10 mouse cellular contexts compared by ENCODE assay signal in the genomic region with DNA sequence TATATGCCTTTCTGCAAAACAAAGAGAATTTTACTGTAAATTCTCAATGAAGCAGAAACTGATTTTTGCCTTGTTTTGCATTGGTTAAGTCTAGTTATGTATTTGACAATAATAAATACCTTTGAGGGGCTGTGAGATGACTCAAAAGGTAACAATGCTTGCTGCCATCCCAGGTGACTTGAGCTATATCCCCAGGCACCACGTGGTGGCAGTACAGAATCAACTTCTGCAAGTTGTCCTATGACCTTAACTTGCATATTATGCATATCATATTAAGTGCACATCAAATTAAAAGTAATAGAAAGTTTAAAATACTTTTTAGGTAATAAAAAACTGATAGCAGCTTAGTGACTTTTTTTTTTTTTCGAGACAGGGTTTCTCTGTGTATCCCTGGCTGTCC. TPM values are rescaled to one million over a fixed set of nuclear protein-coding genes. Genes with fewer than 3 reads are reported as not detected.
DNase-seq lines count a peak whose midpoint lies in the region; ATAC-seq lines count a peak whose summit lies in the region.
"Had no signal": no experiment of that assay in that cellular context is flagged by ENCODE, and none has a peak within 500 bp of the region (broad histone marks: within the 10 kb centered on the region; RNA-seq: fewer than 3 reads in every experiment).

No protein-coding gene starts in this region.

- H3K4me2 ChIP-seq in kidney, embryonic 16.5 days (replicated peaks; ENCODE audit: low read depth, low read length), result no peak overlapping the region

- no peaks in the 10 kb centered on the region for H3K4me1 ChIP-seq in kidney, embryonic 16.5 days (ENCODE audit: insufficient read depth, low read length)

- no peak overlapping the region for H3K27ac ChIP-seq in kidney, embryonic 16.5 days (ENCODE audit: low read length)

- no peaks in the 10 kb centered on the region for H3K9me3 ChIP-seq in kidney, embryonic 16.5 days (ENCODE audit: low read length)

- H3K27me3 ChIP-seq in kidney, embryonic 16.5 days (ENCODE audit: insufficient read depth, low read length), result no peaks in the 10 kb centered on the region

- no peaks in the 10 kb centered on the region for H3K36me3 ChIP-seq in kidney, embryonic 16.5 days (ENCODE audit: insufficient read depth, low read length)

- peak; percentile 40 for DNase-seq in kidney, adult 9 months
- peak; percentile 22 for DNase-seq in A20 (ENCODE audit: low read depth, low spot score)
- peak; percentile 34 for DNase-seq in ES-CJ7 (ENCODE audit: low read depth, low spot score)
- DNase-seq in induced T-regulatory cell, adult 2 months (ENCODE audit: low read depth), result peak; percentile 16
- DNase-seq in neural tube, embryonic 10.5 days (ENCODE audit: extremely low spot score, low spot score), result no peak
- DNase-seq in c-Kit-positive CD71-positive TER-119-positive erythroid progenitor cells, embryonic 14.5 days (ENCODE audit: low spot score), result no peak
- DNase-seq: gastrocnemius, postnatal 14 days had no signal

- H3K9ac ChIP-seq in kidney, embryonic 16.5 days (replicated peaks; ENCODE audit: low read length), result no peak overlapping the region

- H3K4me3 ChIP-seq in kidney, embryonic 16.5 days (ENCODE audit: low read length), result no peak overlapping the region
- H3K4me3 ChIP-seq: myocyte had no signal

- no peak for ATAC-seq in kidney, embryonic 16.5 days (ENCODE audit: low FRiP score, low TSS enrichment)
- no peak for ATAC-seq in frontal cortex, adult (ENCODE audit: low TSS enrichment)

- WGBS in kidney, embryonic 16.5 days, result 47% methylated on average over 2 of the region's 2 CpGs

RNA-seq across cellular contexts. Expression of a gene that starts 17.4 kb away (rescaled TPM):
- 2.1 and 2.4 TPM in 2 replicates for polyA plus RNA-seq in kidney, embryonic 16.5 days (2015; fragmentation: Nextera tagmentation; extraction: Ambion mirVana)
- polyA plus RNA-seq: myocyte had no signal

RNA-seq across cellular contexts. Expression of a gene that starts 57.9 kb away (rescaled TPM):
- polyA plus RNA-seq in kidney, embryonic 16.5 days (2015; fragmentation: Nextera tagmentation; extraction: Ambion mirVana), result 5.6 and 5.8 TPM in 2 replicates

Comparison
In these comparisons a context has a peak if more than half of its experiments do, and no peak if none do; other contexts are left out.
1. DNase-seq: peak in kidney, adult 9 months (single experiment), A20 (single experiment), ES-CJ7 (single experiment) and induced T-regulatory cell, adult 2 months (single experiment); none in neural tube, embryonic 10.5 days (single experiment) and c-Kit-positive CD71-positive TER-119-positive erythroid progenitor cells, embryonic 14.5 days (single experiment).